Mouse (Mus musculus) myocyte (in vitro differentiated cells): ENCODE results near the gene BC048679. TPM values are rescaled to one million over a fixed set of nuclear protein-coding genes. Genes with fewer than 3 reads are reported as not detected.
A peak's percentile ranks its signal among the peaks of the same experiment; 100 is the strongest.

Experiments
- H3K27me3 ChIP-seq: one replicate; pipeline ENCODE4 v1.6.1; 2011; ENCODE audit not compliant: control insufficient read depth, insufficient read depth, insufficient read length
- H3K36me3 ChIP-seq: one replicate; pipeline ENCODE4 v1.6.1; 2011; ENCODE audit not compliant: control insufficient read depth, insufficient read depth
- H3K4me2 ChIP-seq: one replicate; pipeline ENCODE4 v1.6.1; 2011; ENCODE audit warnings: low read depth, control low read depth
- H3K4me3 ChIP-seq: one replicate; pipeline ENCODE4 v1.5.1; 2011; ENCODE audit warnings: mild to moderate bottlenecking, control low read depth, moderate library complexity
- H3K79me2 ChIP-seq: one replicate; pipeline ENCODE4 v1.6.1; 2011; ENCODE audit not compliant: control insufficient read depth, insufficient read depth
- H3ac ChIP-seq: one replicate; pipeline ENCODE4 v1.6.1; 2011; ENCODE audit not compliant: control insufficient read depth, insufficient read length
- CEBPB ChIP-seq: IDR thresholded peaks from 2 replicates; pipeline ENCODE4 v1.6.1; 2011; ENCODE audit warnings: mild to moderate bottlenecking, moderate library complexity; ENCODE audit not compliant: poor library complexity, insufficient read depth, severe bottlenecking
- E2F4 ChIP-seq: IDR thresholded peaks from one replicate; pipeline ENCODE4 v1.6.1; 2011; ENCODE audit warnings: mild to moderate bottlenecking, control low read depth, moderate library complexity; ENCODE audit not compliant: insufficient read depth
- MAX ChIP-seq: IDR thresholded peaks from one replicate; pipeline ENCODE4 v1.6.1; 2011; ENCODE audit warnings: low read depth, mild to moderate bottlenecking, control low read depth
- MYOD1 ChIP-seq, 3 experiments: IDR thresholded peaks; one replicate each; pipeline ENCODE4 v1.6.1; 2011; ENCODE audit warnings: control low read depth in 2 of 3, low read depth in 2 of 3, mild to moderate bottlenecking in 2 of 3, moderate library complexity in 1 of 3; ENCODE audit not compliant: insufficient read length in 2 of 3, control insufficient read depth in 1 of 3
- MYOG ChIP-seq, 3 experiments: IDR thresholded peaks; one replicate each; pipeline ENCODE4 v1.6.1; 2011; ENCODE audit warnings: control low read depth in 2 of 3, low read depth in 2 of 3, mild to moderate bottlenecking in 2 of 3; ENCODE audit not compliant: insufficient read length in 2 of 3, control insufficient read depth in 1 of 3, insufficient read depth in 1 of 3
- POLR2A ChIP-seq: IDR thresholded peaks from one replicate; pipeline ENCODE4 v1.6.1; 2011; ENCODE audit warnings: low read depth, mild to moderate bottlenecking, control low read depth, moderate library complexity; ENCODE audit not compliant: insufficient read length
- POLR2AphosphoS2 ChIP-seq: IDR thresholded peaks from one replicate; pipeline ENCODE4 v1.6.1; 2011; ENCODE audit warnings: low read depth, control low read depth; ENCODE audit not compliant: insufficient read length
- REST ChIP-seq: IDR thresholded peaks from one replicate; pipeline ENCODE4 v1.6.1; 2011; ENCODE audit warnings: mild to moderate bottlenecking, control low read depth, moderate library complexity; ENCODE audit not compliant: insufficient read depth, insufficient read length
- SRF ChIP-seq: IDR thresholded peaks from one replicate; pipeline ENCODE4 v1.6.1; 2011; ENCODE audit warnings: low read depth; ENCODE audit not compliant: control insufficient read depth, insufficient read length
- TCF12 ChIP-seq: IDR thresholded peaks from one replicate; pipeline ENCODE4 v1.6.1; 2011; ENCODE audit warnings: mild to moderate bottlenecking, control low read depth; ENCODE audit not compliant: poor library complexity, insufficient read depth, severe bottlenecking
- TCF3 ChIP-seq: IDR thresholded peaks from one replicate; pipeline ENCODE4 v1.6.1; 2011; ENCODE audit warnings: low read depth, control low read depth; ENCODE audit not compliant: insufficient read length
- USF1 ChIP-seq: IDR thresholded peaks from one replicate; pipeline ENCODE4 v1.6.1; 2011; ENCODE audit warnings: low read depth, mild to moderate bottlenecking, control low read depth, moderate library complexity
- polyA plus RNA-seq: library from polyadenylated mRNA; unstranded; fragments of >200 nt; fragmentation: generic; extraction: Trizol; gene quantifications from one replicate; pipeline ENCODE4 v1.2.1, GENCODE M21; 2012; ENCODE audit warnings: missing spikeins

The BC048679 gene
- polyA plus RNA-seq, 1 experiment = not detected

DNA sequence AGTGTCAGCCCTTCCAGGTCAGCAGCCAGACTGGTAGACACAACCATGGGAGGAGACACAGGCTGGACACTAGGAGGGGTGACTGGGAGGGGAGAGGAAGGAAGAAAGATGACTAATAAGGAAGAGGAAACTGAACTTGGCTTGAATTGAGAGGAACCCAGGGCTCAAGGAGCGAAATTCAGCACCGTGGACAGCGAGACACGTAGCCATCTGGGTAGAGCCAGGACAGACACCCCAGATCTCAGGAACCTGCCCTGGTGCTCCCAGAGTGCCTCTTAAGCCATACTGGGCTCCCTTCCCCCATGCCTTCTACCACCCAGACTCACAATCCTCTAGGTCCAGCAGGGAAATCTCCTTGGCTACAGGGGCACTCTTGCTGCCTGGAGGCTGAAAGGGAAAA lies 34.0 kb downstream of the BC048679 start:
- Histone ChIP-seq H3K79me2 (no peaks in the 10 kb centered on the region), H3K36me3 (no peaks in the 10 kb centered on the region), H3K27me3 (peaks cover 21% of the 10 kb centered on the region), H3K4me2 (no peak overlapping the region), H3ac (no peak overlapping the region), H3K4me3 (no peak overlapping the region)
- TF ChIP-seq POLR2A = no peak
- TF ChIP-seq REST = peak; percentile 93

GRCm38 (mm10) chr7:81462815-81463214 lies 35.3 kb downstream of the BC048679 start:
- no peaks in the 10 kb centered on the region for H3K79me2 ChIP-seq
- H3ac ChIP-seq = no peak overlapping the region
- peaks cover 21% of the 10 kb centered on the region for H3K27me3 ChIP-seq
- no peak overlapping the region for H3K4me3 ChIP-seq
- TF ChIP-seq POLR2A = no peak
- TF ChIP-seq MAX = no peak
- no peak for TF ChIP-seq USF1
- no peak for TF ChIP-seq MYOG (IDR thresholded peaks at IDR 0.05; ENCODE audit: control insufficient read depth in 1 of 3, insufficient read depth in 1 of 3, insufficient read length in 2 of 3, low read depth in 2 of 3)
- TF ChIP-seq CEBPB = no peak
- TF ChIP-seq TCF3 = no peak
- no peak for TF ChIP-seq E2F4
- TF ChIP-seq REST = no peak
- TF ChIP-seq TCF12 = no peak
- no peak for TF ChIP-seq POLR2AphosphoS2
- no peak for TF ChIP-seq SRF
- TF ChIP-seq MYOD1 (IDR thresholded peaks at IDR 0.05; ENCODE audit: control insufficient read depth in 1 of 3, insufficient read length in 2 of 3, low read depth in 2 of 3) = no peak
- H3K4me2 ChIP-seq = no peak overlapping the region
- H3K36me3 ChIP-seq = no peaks in the 10 kb centered on the region

- Histone ChIP-seq H3K36me3 (no peaks in the 10 kb centered on the region), H3K4me2 (peak within 1 kb of the TSS; percentile 62), H3K79me2 (no peaks in the 10 kb centered on the region), H3K27me3 (peaks cover 35% of the 10 kb centered on the region), H3ac (no peak within 1 kb of the TSS), H3K4me3 (no peak within 1 kb of the TSS)
- TF ChIP-seq CEBPB (no peak), MYOD1 (IDR thresholded peaks at IDR 0.05; ENCODE audit: control insufficient read depth in 1 of 3, insufficient read length in 2 of 3, low read depth in 2 of 3) (no peak), TCF12 (no peak), USF1 (no peak), MYOG (IDR thresholded peaks at IDR 0.05; ENCODE audit: control insufficient read depth in 1 of 3, insufficient read depth in 1 of 3, insufficient read length in 2 of 3, low read depth in 2 of 3) (no peak)
Measured at GRCm38 (mm10) chr7:81455155-81455651, 42.9 kb downstream of the BC048679 start, which contains the start of gene Cpeb1. Cpeb1 (minus strand) TSS chr7:81455465.

- no peak for TF ChIP-seq TCF12
- TF ChIP-seq POLR2AphosphoS2 = no peak
- TF ChIP-seq REST = no peak
- no peak for TF ChIP-seq POLR2A
- TF ChIP-seq CEBPB = no peak
- TF ChIP-seq TCF3 = no peak
- no peak for TF ChIP-seq SRF
- TF ChIP-seq MYOG (IDR thresholded peaks at IDR 0.05; ENCODE audit: control insufficient read depth in 1 of 3, insufficient read depth in 1 of 3, insufficient read length in 2 of 3, low read depth in 2 of 3) = no peak
- TF ChIP-seq MYOD1 (IDR thresholded peaks at IDR 0.05; ENCODE audit: control insufficient read depth in 1 of 3, insufficient read length in 2 of 3, low read depth in 2 of 3) = no peak
- TF ChIP-seq MAX = no peak
- TF ChIP-seq E2F4 = no peak
- TF ChIP-seq USF1 = no peak
- no peak overlapping the region for H3ac ChIP-seq
- peak overlapping the region; percentile 62 for H3K4me2 ChIP-seq
- H3K36me3 ChIP-seq = no peaks in the 10 kb centered on the region
- H3K4me3 ChIP-seq = no peak overlapping the region
- H3K27me3 ChIP-seq = peaks cover 35% of the 10 kb centered on the region
- H3K79me2 ChIP-seq = no peaks in the 10 kb centered on the region
Measured at GRCm38 (mm10) chr7:81454331-81455039, 43.6 kb downstream of the BC048679 start.

- H3K79me2 ChIP-seq = no peaks in the 10 kb centered on the region
- H3K27me3 ChIP-seq = peaks cover 35% of the 10 kb centered on the region
- no peak overlapping the region for H3K4me3 ChIP-seq
- no peak overlapping the region for H3ac ChIP-seq
- no peak overlapping the region for H3K4me2 ChIP-seq
- H3K36me3 ChIP-seq = no peaks in the 10 kb centered on the region
- TF ChIP-seq POLR2A (no peak), TCF3 (no peak), E2F4 (no peak), MYOG (IDR thresholded peaks at IDR 0.05; ENCODE audit: control insufficient read depth in 1 of 3, insufficient read depth in 1 of 3, insufficient read length in 2 of 3, low read depth in 2 of 3) (no peak), SRF (no peak), MAX (no peak), TCF12 (no peak), POLR2AphosphoS2 (no peak), MYOD1 (IDR thresholded peaks at IDR 0.05; ENCODE audit: control insufficient read depth in 1 of 3, insufficient read length in 2 of 3, low read depth in 2 of 3) (no peak), REST (no peak), CEBPB (no peak), USF1 (no peak)
Measured at GRCm38 (mm10) chr7:81453443-81454274, 44.4 kb downstream of the BC048679 start.
